Mouse (Mus musculus) liver, adult 2 months (tissue): ENCODE measurements around the gene Tnfrsf12a. TPM values are rescaled to one million over a fixed set of nuclear protein-coding genes. Genes with fewer than 3 reads are reported as not detected.

Experiments used
- DNase-seq: peaks from one replicate; pipeline ENCODE4 v3.0.0-alpha.2; 2011; ENCODE audit warnings: low read depth, low spot score; ENCODE audit errors: extremely low read depth
- H3K27ac ChIP-seq: fragments of 200-500 bp; replicated peaks from 2 replicates; pipeline ENCODE4 v1.5.1; 2012; ENCODE audit warnings: low read depth, mild to moderate bottlenecking, control low read depth, inconsistent platforms, low read length; ENCODE audit not compliant: insufficient read depth
- H3K27me3 ChIP-seq: fragments of 200-500 bp; 2 replicates; pipeline ENCODE4 v1.6.1; 2012; ENCODE audit warnings: mild to moderate bottlenecking, moderate library complexity, low read length, inconsistent platforms; ENCODE audit not compliant: control insufficient read depth, insufficient read depth
- H3K36me3 ChIP-seq: fragments of 200-500 bp; 2 replicates; pipeline ENCODE4 v1.6.1; 2012; ENCODE audit warnings: low read length, inconsistent platforms; ENCODE audit not compliant: control insufficient read depth, insufficient read depth
- H3K4me1 ChIP-seq: fragments of 200-500 bp; 2 replicates; pipeline ENCODE4 v1.6.1; 2011; ENCODE audit warnings: low read length; ENCODE audit not compliant: control insufficient read depth, insufficient read depth
- H3K4me3 ChIP-seq: fragments of 200-500 bp; 2 replicates; pipeline ENCODE4 v1.5.1; 2011; ENCODE audit warnings: low read depth, mild to moderate bottlenecking, control low read depth, low read length, moderate library complexity; ENCODE audit not compliant: insufficient read depth
- H3K79me2 ChIP-seq: fragments of 200-500 bp; 2 replicates; pipeline ENCODE4 v1.6.1; 2012; ENCODE audit warnings: inconsistent platforms, mild to moderate bottlenecking, low read length, moderate library complexity; ENCODE audit not compliant: control insufficient read depth, insufficient read depth
- H3K9ac ChIP-seq: fragments of 200-500 bp; 2 replicates; pipeline ENCODE4 v1.6.1; 2012; ENCODE audit warnings: low read depth, mild to moderate bottlenecking, control low read depth, inconsistent platforms, low read length
- CTCF ChIP-seq: fragments of 200-500 bp; IDR thresholded peaks from 2 replicates; pipeline ENCODE4 v1.5.1; 2011; ENCODE audit warnings: low read depth, low read length, control low read depth
- POLR2A ChIP-seq: fragments of 200-500 bp; IDR thresholded peaks from 2 replicates; pipeline ENCODE4 v1.6.1; 2011; ENCODE audit warnings: low read length, control low read depth; ENCODE audit not compliant: insufficient read depth; ENCODE audit errors: extremely low read depth
- WGBS: fragments of 180-500 bp; shearing (Covaris S2); methylation state at CpG from one replicate; pipeline ENCODE4 v1.1.7; 2018; 5-methylcytosine and 5-hydroxymethylcytosine counted together
- polyA plus RNA-seq: library from polyadenylated mRNA; depleted of rRNA; stranded (reverse); fragments of >200 nt; gene quantifications from 2 replicates; pipeline ENCODE4 v1.2.3, GENCODE M21; 2012; rRNA removed
- total RNA-seq: library from RNA; depleted of rRNA; stranded (reverse); fragments of >200 nt; gene quantifications from 2 replicates; pipeline ENCODE4 v1.2.3, GENCODE M21; 2014; rRNA removed

Tnfrsf12a gene
- total and polyA plus RNA-seq, 2 experiments, result 4.0 to 7.1 TPM

- Histone ChIP-seq H3K27ac (no peak overlapping the region), H3K27me3 (no peaks in the 10 kb centered on the region), H3K36me3 (no peaks in the 10 kb centered on the region), H3K9ac (no peak overlapping the region), H3K4me3 (no peak overlapping the region), H3K79me2 (no peaks in the 10 kb centered on the region), H3K4me1 (no peaks in the 10 kb centered on the region)
- TF ChIP-seq POLR2A (no peak), CTCF (no peak)
- no peak for DNase-seq
- WGBS, result 54% methylated on average over 7 of the region's 7 CpGs
These were observed 49.5 kb downstream of the Tnfrsf12a start for GRCm38 (mm10) chr17:23627813-23628212.

Other genes starting within 250 kb of the Tnfrsf12a start
- gene Vmn2r117, start 197.8 kb downstream of the Tnfrsf12a start, total RNA-seq, result not detected in 2 replicates
- not detected in 2 replicates for gene Vmn2r117, start 197.8 kb downstream of the Tnfrsf12a start, polyA plus RNA-seq
- gene Zfp213, start 113.2 kb downstream of the Tnfrsf12a start, total RNA-seq, result 4.5 and 4.8 TPM in 2 replicates
- 7.6 and 10.7 TPM in 2 replicates for gene Zfp213, start 113.2 kb downstream of the Tnfrsf12a start, polyA plus RNA-seq
- gene Zfp13, start 78.0 kb downstream of the Tnfrsf12a start, total RNA-seq, result 1.3 and 2.0 TPM in 2 replicates
- gene Zfp13, start 78.0 kb downstream of the Tnfrsf12a start, polyA plus RNA-seq, result 2.2 and 3.2 TPM in 2 replicates
- not detected in 2 replicates for gene Zscan10, start 76.6 kb downstream of the Tnfrsf12a start, total RNA-seq
- gene Zscan10, start 76.6 kb downstream of the Tnfrsf12a start, polyA plus RNA-seq, result not detected in 2 replicates
- under 0.01 TPM in 1 of 2 replicates, not detected in the other for gene Mmp25, start 32.2 kb downstream of the Tnfrsf12a start, total RNA-seq
- gene Mmp25, start 32.2 kb downstream of the Tnfrsf12a start, polyA plus RNA-seq, result 0.06 and 0.10 TPM in 2 replicates
- 0.09 TPM in 1 of 2 replicates, not detected in the other for gene Bicdl2, start 17.0 kb downstream of the Tnfrsf12a start, total RNA-seq
- gene Bicdl2, start 17.0 kb downstream of the Tnfrsf12a start, polyA plus RNA-seq, result 0.05 TPM in 1 of 2 replicates, not detected in the other
- 9.3 and 11.5 TPM in 2 replicates for gene Hcfc1r1, start 3.9 kb downstream of the Tnfrsf12a start, total RNA-seq
- gene Hcfc1r1, start 3.9 kb downstream of the Tnfrsf12a start, polyA plus RNA-seq, result 142 and 189 TPM in 2 replicates
- 6.0 and 6.8 TPM in 2 replicates for gene Thoc6, start 3.6 kb downstream of the Tnfrsf12a start, total RNA-seq
- gene Thoc6, start 3.6 kb downstream of the Tnfrsf12a start, polyA plus RNA-seq, result 10.2 and 10.3 TPM in 2 replicates
- gene Cldn6, start 1.8 kb upstream of the Tnfrsf12a start, total RNA-seq, result not detected in 2 replicates
- gene Cldn6, start 1.8 kb upstream of the Tnfrsf12a start, polyA plus RNA-seq, result 0.46 and 0.54 TPM in 2 replicates
- not detected in 2 replicates for gene Cldn9, start 6.6 kb upstream of the Tnfrsf12a start, total RNA-seq
- gene Cldn9, start 6.6 kb upstream of the Tnfrsf12a start, polyA plus RNA-seq, result not detected in 2 replicates
- gene 1520401A03Rik, start 45.3 kb upstream of the Tnfrsf12a start, total RNA-seq, result under 0.01 TPM in 1 of 2 replicates, not detected in the other
- not detected in 2 replicates for gene 1520401A03Rik, start 45.3 kb upstream of the Tnfrsf12a start, polyA plus RNA-seq
- gene Pkmyt1, start 48.9 kb upstream of the Tnfrsf12a start, total RNA-seq, result 0.18 and 1.0 TPM in 2 replicates
- gene Pkmyt1, start 48.9 kb upstream of the Tnfrsf12a start, polyA plus RNA-seq, result 1.6 and 2.6 TPM in 2 replicates
- gene Paqr4, start 63.4 kb upstream of the Tnfrsf12a start, total RNA-seq, result 1.3 and 1.6 TPM in 2 replicates
- 3.1 and 3.7 TPM in 2 replicates for gene Paqr4, start 63.4 kb upstream of the Tnfrsf12a start, polyA plus RNA-seq
- not detected in 2 replicates for gene Kremen2, start 68.4 kb upstream of the Tnfrsf12a start, total RNA-seq
- 0.06 TPM in 1 of 2 replicates, not detected in the other for gene Kremen2, start 68.4 kb upstream of the Tnfrsf12a start, polyA plus RNA-seq
- 11.1 and 12.6 TPM in 2 replicates for gene Flywch1, start 94.1 kb upstream of the Tnfrsf12a start, total RNA-seq
- gene Flywch1, start 94.1 kb upstream of the Tnfrsf12a start, polyA plus RNA-seq, result 13.8 and 14.2 TPM in 2 replicates
- 1.5 and 1.8 TPM in 2 replicates for gene Flywch2, start 108.6 kb upstream of the Tnfrsf12a start, total RNA-seq
- gene Flywch2, start 108.6 kb upstream of the Tnfrsf12a start, polyA plus RNA-seq, result 1.5 and 2.6 TPM in 2 replicates
- gene Srrm2, start 113.1 kb upstream of the Tnfrsf12a start, total RNA-seq, result 33.0 and 46.5 TPM in 2 replicates
- gene Srrm2, start 113.1 kb upstream of the Tnfrsf12a start, polyA plus RNA-seq, result 177 and 316 TPM in 2 replicates
- 153 and 187 TPM in 2 replicates for gene Elob, start 151.7 kb upstream of the Tnfrsf12a start, total RNA-seq
- 276 and 336 TPM in 2 replicates for gene Elob, start 151.7 kb upstream of the Tnfrsf12a start, polyA plus RNA-seq
- gene Prss33, start 158.6 kb upstream of the Tnfrsf12a start, total RNA-seq, result not detected in 2 replicates
- gene Prss33, start 158.6 kb upstream of the Tnfrsf12a start, polyA plus RNA-seq, result not detected in 2 replicates
- gene Prss32, start 166.4 kb upstream of the Tnfrsf12a start, total RNA-seq, result not detected in 2 replicates
- 0.24 and 0.45 TPM in 2 replicates for gene Prss32, start 166.4 kb upstream of the Tnfrsf12a start, polyA plus RNA-seq
- 0.13 TPM in 1 of 2 replicates, not detected in the other for gene Prss41, start 166.7 kb upstream of the Tnfrsf12a start, total RNA-seq
- 0.05 and 0.16 TPM in 2 replicates for gene Prss41, start 166.7 kb upstream of the Tnfrsf12a start, polyA plus RNA-seq
- gene Prss21, start 190.6 kb upstream of the Tnfrsf12a start, total RNA-seq, result not detected in 2 replicates
- gene Prss21, start 190.6 kb upstream of the Tnfrsf12a start, polyA plus RNA-seq, result not detected in 2 replicates
- gene Dcpp1, start 203.4 kb upstream of the Tnfrsf12a start, total RNA-seq, result not detected in 2 replicates
- gene Dcpp1, start 203.4 kb upstream of the Tnfrsf12a start, polyA plus RNA-seq, result not detected in 2 replicates
- gene Dcpp2, start 203.4 kb upstream of the Tnfrsf12a start, total RNA-seq, result not detected in 2 replicates
- not detected in 2 replicates for gene Dcpp2, start 203.4 kb upstream of the Tnfrsf12a start, polyA plus RNA-seq
- gene Dcpp3, start 240.0 kb upstream of the Tnfrsf12a start, total RNA-seq, result not detected in 2 replicates
- gene Dcpp3, start 240.0 kb upstream of the Tnfrsf12a start, polyA plus RNA-seq, result not detected in 2 replicates